In genomic region chr11:35337493-35337892, GRCm38 (mm10) we compare ENCODE assay signal across 12 mouse cellular contexts.
DNase-seq lines count a peak whose midpoint lies in the region; ATAC-seq lines count a peak whose summit lies in the region.
"Had no signal": no experiment of that assay in that cellular context is flagged by ENCODE, and none has a peak within 500 bp of the region (broad histone marks: within the 10 kb centered on the region; RNA-seq: fewer than 3 reads in every experiment).

No protein-coding gene starts in this region.

- no peak overlapping the region for H3K9ac ChIP-seq in neural tube, embryonic 13.5 days
- H3K9ac ChIP-seq: embryonic facial prominence, embryonic 12.5 days; forebrain, embryonic 12.5 days; midbrain, embryonic 12.5 days had no signal

- peak; percentile 31 for DNase-seq in heart, postnatal 4 days
- DNase-seq in heart, adult 11 months = no peak
- DNase-seq in neural tube, embryonic 10.5 days (ENCODE audit: extremely low spot score, low spot score) = no peak
- DNase-seq in limb, embryonic 10.5 days (ENCODE audit: low spot score) = no peak
- DNase-seq in heart, embryonic 10.5 days (ENCODE audit: low spot score) = no peak
- DNase-seq: lung, adult 2 months had no signal

- H3K4me2 ChIP-seq in neural tube, embryonic 13.5 days = no peak overlapping the region
- H3K4me2 ChIP-seq: embryonic facial prominence, embryonic 12.5 days; forebrain, embryonic 12.5 days; midbrain, embryonic 12.5 days had no signal

- no peak for ATAC-seq in neural tube, embryonic 13.5 days (ENCODE audit: low read depth)
- peak; percentile 62 for ATAC-seq in cerebellum, adult (ENCODE audit: insufficient number of reproducible peaks, low FRiP score, low TSS enrichment)
- no peak for ATAC-seq in megakaryocyte-erythroid progenitor cell, adult 5-6 weeks (replicated peaks; ENCODE audit: low FRiP score, low TSS enrichment, poor library complexity, severe bottlenecking)

- H3K9me3 ChIP-seq in neural tube, embryonic 13.5 days = no peaks in the 10 kb centered on the region
- H3K9me3 ChIP-seq in limb, embryonic 10.5 days (replicated peaks) = no peaks in the 10 kb centered on the region
- no peaks in the 10 kb centered on the region for H3K9me3 ChIP-seq in heart, embryonic 10.5 days
- H3K9me3 ChIP-seq: embryonic facial prominence, embryonic 12.5 days; forebrain, embryonic 12.5 days; midbrain, embryonic 12.5 days had no signal

- H3K27me3 ChIP-seq in neural tube, embryonic 13.5 days = peaks cover 59% of the 10 kb centered on the region
- H3K27me3 ChIP-seq in limb, embryonic 10.5 days (ENCODE audit: low read depth, poor library complexity, severe bottlenecking) = peaks cover 4% of the 10 kb centered on the region; the same call in 1 of the 2 replicates
- H3K27me3 ChIP-seq in heart, embryonic 10.5 days (ENCODE audit: insufficient read depth, poor library complexity, severe bottlenecking) = no peaks in the 10 kb centered on the region
- H3K27me3 ChIP-seq: embryonic facial prominence, embryonic 12.5 days had no signal

- H3K4me3 ChIP-seq in neural tube, embryonic 13.5 days = no peak overlapping the region
- no peak overlapping the region for H3K4me3 ChIP-seq in limb, embryonic 10.5 days
- H3K4me3 ChIP-seq in heart, embryonic 10.5 days = no peak overlapping the region
- H3K4me3 ChIP-seq: embryonic facial prominence, embryonic 12.5 days; forebrain, embryonic 12.5 days; midbrain, embryonic 12.5 days had no signal

- peak overlapping the region; percentile 52; the same call in 1 of the 2 replicates for H3K27ac ChIP-seq in neural tube, embryonic 13.5 days (replicated peaks)
- H3K27ac ChIP-seq in limb, embryonic 10.5 days = 0 out of 2 replicates have a peak overlapping the region, but pooled peaks have one; percentile 2
- H3K27ac ChIP-seq in heart, embryonic 10.5 days = no peak overlapping the region
- H3K27ac ChIP-seq: embryonic facial prominence, embryonic 12.5 days; forebrain, embryonic 12.5 days; midbrain, embryonic 12.5 days had no signal

- WGBS in neural tube, embryonic 13.5 days = 54% methylated on average over 8 of the region's 8 CpGs
- 83% methylated on average over 8 of the region's 8 CpGs for WGBS in limb, embryonic 10.5 days
- WGBS in heart, embryonic 10.5 days = 75% methylated on average over 8 of the region's 8 CpGs

- no peaks in the 10 kb centered on the region for H3K36me3 ChIP-seq in neural tube, embryonic 13.5 days
- H3K36me3 ChIP-seq in limb, embryonic 10.5 days = no peaks in the 10 kb centered on the region
- H3K36me3 ChIP-seq in heart, embryonic 10.5 days = no peaks in the 10 kb centered on the region
- H3K36me3 ChIP-seq: embryonic facial prominence, embryonic 12.5 days; forebrain, embryonic 12.5 days; midbrain, embryonic 12.5 days had no signal

- H3K4me1 ChIP-seq in neural tube, embryonic 13.5 days (replicated peaks) = peaks cover 18% of the 10 kb centered on the region
- peaks cover 60% of the 10 kb centered on the region for H3K4me1 ChIP-seq in limb, embryonic 10.5 days
- H3K4me1 ChIP-seq in heart, embryonic 10.5 days = peaks cover 38% of the 10 kb centered on the region
- H3K4me1 ChIP-seq: embryonic facial prominence, embryonic 12.5 days; forebrain, embryonic 12.5 days; midbrain, embryonic 12.5 days had no signal
